In the genomic region with DNA sequence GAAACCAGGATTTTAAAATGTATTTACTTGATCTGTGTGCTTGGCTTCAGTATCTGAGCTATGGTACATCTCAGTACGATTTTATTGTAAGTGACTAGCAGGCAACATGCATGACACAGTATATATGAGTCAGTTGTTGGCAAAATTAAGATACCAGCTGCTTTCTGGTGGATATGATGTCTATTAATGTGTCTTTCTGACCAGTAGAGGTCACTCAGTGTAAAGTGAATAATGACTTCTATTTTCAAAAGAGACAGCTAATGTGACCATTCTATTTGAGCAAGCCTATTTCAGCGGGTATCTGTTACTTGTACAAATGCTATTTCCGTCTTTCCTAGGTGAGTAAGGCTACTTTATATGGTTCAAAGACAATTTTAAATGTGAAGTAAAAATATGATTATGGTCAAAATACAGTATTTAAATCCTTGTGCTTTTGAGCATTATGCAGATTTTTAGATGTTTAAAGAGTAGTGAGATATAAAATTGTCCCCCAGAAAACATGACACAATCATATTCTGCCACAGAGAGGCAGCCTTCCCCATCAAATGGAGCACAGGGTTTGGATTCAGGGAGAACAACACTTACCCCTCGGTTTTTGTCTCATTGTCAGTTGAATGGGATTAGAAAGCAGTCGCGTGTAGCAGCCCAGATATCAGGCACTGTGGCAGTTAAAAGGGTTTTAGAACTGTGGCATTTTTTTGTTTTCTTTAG, we compare ENCODE assay signal across 8 mouse cellular contexts.
DNase-seq lines count a peak whose midpoint lies in the region; ATAC-seq and TF ChIP-seq lines count a peak whose summit lies in the region.

No protein-coding gene starts in this region.

- peak; percentile 55 for TF ChIP-seq CTCF in left cerebral cortex, adult 2 months (IDR thresholded peaks at IDR 0.05)

- H3K9ac ChIP-seq in neural tube, embryonic 14.5 days (replicated peaks; ENCODE audit: low read depth, low read length): no peak overlapping the region

- H3K4me3 ChIP-seq in left cerebral cortex, adult 2 months: no peak overlapping the region
- no peak overlapping the region for H3K4me3 ChIP-seq in neural tube, embryonic 14.5 days (ENCODE audit: low read depth, low read length)

- no peaks in the 10 kb centered on the region for H3K4me1 ChIP-seq in neural tube, embryonic 14.5 days (ENCODE audit: control insufficient read depth, insufficient read depth, low read length)

- peak; percentile 71 for ATAC-seq in neural tube, embryonic 14.5 days (ENCODE audit: low read depth)

- WGBS in neural tube, embryonic 14.5 days: 27% methylated on average over 6 of the region's 6 CpGs

- intact Hi-C loops in left cerebral cortex, adult 2 months (cut with DNase I): loop anchor here (5.0 kb wide), 2 partner anchors 212 to 578 kb away; no protein-coding TSS in a partner anchor

- H3K4me2 ChIP-seq in neural tube, embryonic 14.5 days (ENCODE audit: low read depth, low read length): no peak overlapping the region

- H3K27ac ChIP-seq in left cerebral cortex, adult 2 months: no peak overlapping the region
- H3K27ac ChIP-seq in neural tube, embryonic 14.5 days (ENCODE audit: low read depth, low read length): no peak overlapping the region

- no peaks in the 10 kb centered on the region for H3K27me3 ChIP-seq in neural tube, embryonic 14.5 days (ENCODE audit: control insufficient read depth, insufficient read depth, low read length)

- DNase-seq in left cerebral cortex, adult 2 months (ENCODE audit: extremely low spot score in 1 of 2, low spot score in 2 of 2): no peak
- DNase-seq in left cerebral cortex, adult 8-10 months (ENCODE audit: low spot score in 2 of 2): no peak
- peak; percentile 33 for DNase-seq in cerebellum, adult 9-11 months
- DNase-seq in hindlimb bud, embryonic 11.5 days (ENCODE audit: extremely low spot score, low read depth, low spot score): peak; percentile 8
- no peak for DNase-seq in adrenal gland, postnatal 14 days
- no peak for DNase-seq in lung, postnatal 14 days
- DNase-seq in c-Kit-positive CD71-positive TER-119-positive erythroid progenitor cells, embryonic 14.5 days (ENCODE audit: low spot score): no peak

- no peaks in the 10 kb centered on the region for H3K36me3 ChIP-seq in neural tube, embryonic 14.5 days (ENCODE audit: control insufficient read depth, insufficient read depth, low read length)

- H3K9me3 ChIP-seq in neural tube, embryonic 14.5 days (ENCODE audit: control insufficient read depth, low read length): no peaks in the 10 kb centered on the region

Comparison
In these comparisons a context has a peak if more than half of its experiments do, and no peak if none do; other contexts are left out.
1. DNase-seq: peak in cerebellum, adult 9-11 months (single experiment) and hindlimb bud, embryonic 11.5 days (single experiment); none in left cerebral cortex, adult 2 months (0 of 2), left cerebral cortex, adult 8-10 months (0 of 2), adrenal gland, postnatal 14 days (single experiment), lung, postnatal 14 days (single experiment) and c-Kit-positive CD71-positive TER-119-positive erythroid progenitor cells, embryonic 14.5 days (single experiment).